Mouse (Mus musculus) ES-E14 (cell line): Measurements from ENCODE around the gene Gm6685.

Source experiments
- CHD2 ChIP-seq: IDR thresholded peaks from 2 replicates; pipeline ENCODE4 v1.6.1; 2014; ENCODE audit warnings: mild to moderate bottlenecking, low read depth, low read length, inconsistent platforms
- HCFC1 ChIP-seq: IDR thresholded peaks from 2 replicates; pipeline ENCODE4 v1.6.1; 2012; ENCODE audit warnings: low read length, inconsistent platforms, borderline replicate concordance; ENCODE audit not compliant: insufficient read depth
- ZC3H11A ChIP-seq: IDR thresholded peaks from 2 replicates; pipeline ENCODE4 v1.6.1; 2012; ENCODE audit warnings: low read depth, mild to moderate bottlenecking, inconsistent platforms, low read length, borderline replicate concordance
- ZNF384 ChIP-seq: IDR thresholded peaks from 2 replicates; pipeline ENCODE4 v1.6.1; 2012; ENCODE audit warnings: low read depth, low read length, inconsistent platforms

DNA sequence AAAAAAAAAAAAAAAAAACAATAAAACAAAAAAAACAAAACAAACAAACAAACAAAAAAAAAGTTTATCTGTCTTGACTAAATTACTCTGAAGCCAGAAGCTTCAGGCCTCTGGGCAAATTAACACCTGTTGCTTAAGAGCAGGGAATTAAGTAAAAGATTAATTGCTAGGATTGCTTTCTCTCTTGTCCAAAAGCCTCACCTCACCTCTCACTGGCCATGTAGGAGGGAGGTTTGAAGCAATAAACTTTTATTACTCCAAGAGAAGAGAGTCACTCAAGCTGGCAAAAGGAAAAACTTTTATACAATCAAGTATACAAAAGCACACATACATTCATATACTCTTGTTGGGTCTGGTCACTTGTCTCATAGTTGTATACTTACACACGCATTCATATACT is 31.9 kb downstream of the Gm6685 start:
- no peak for TF ChIP-seq ZC3H11A
- TF ChIP-seq CHD2, result no peak
- TF ChIP-seq HCFC1, result no peak
- no peak for TF ChIP-seq ZNF384
